Mouse (Mus musculus) ES-CJ7 (cell line): ENCODE measurements around the gene Aif1.
"Not testable (repeated sequence)": the region's sequence is repeated elsewhere in the genome, so short reads cannot be mapped to it uniquely, and the experiment has no call there.

Experiments
- DNase-seq: peaks from one replicate; pipeline ENCODE4 v3.0.0; 2011; ENCODE audit warnings: low read depth, low spot score

Aif1 gene

DNA sequence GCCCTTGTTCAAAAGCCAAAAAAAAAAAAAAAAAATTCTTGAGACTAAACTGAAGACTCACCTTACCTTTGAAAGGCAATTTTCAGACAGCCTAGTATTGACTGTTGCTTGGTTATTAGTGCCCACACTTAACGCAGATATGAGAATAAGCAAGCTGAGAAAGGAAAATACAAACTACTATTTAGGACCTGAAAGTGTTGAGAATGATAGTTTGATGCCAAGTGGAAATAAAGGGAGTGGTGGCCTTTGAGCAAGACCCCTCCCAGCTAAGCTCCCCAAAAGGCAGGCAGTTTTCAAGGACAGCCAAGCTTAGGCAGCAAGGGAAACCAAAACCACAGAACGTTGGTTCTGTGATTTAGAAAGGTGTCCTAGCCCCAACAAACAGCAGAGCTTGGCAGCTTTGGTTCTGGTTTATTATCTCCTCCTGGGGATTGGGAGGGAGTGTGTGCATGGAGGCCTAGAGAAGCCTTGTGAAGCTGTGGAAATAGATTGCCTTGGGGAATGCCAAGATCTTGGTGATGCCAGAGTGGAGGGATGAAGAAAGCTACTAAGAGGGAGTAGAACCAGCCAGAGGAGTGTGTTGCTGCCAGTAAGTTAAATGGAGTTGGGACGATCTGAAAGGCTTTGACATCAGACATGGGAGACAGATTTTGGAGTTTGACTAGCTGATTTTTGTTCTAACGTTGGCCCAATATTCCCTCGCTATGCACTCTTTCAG, 27.8 kb downstream of the Aif1 start:
- no peak for DNase-seq

DNA sequence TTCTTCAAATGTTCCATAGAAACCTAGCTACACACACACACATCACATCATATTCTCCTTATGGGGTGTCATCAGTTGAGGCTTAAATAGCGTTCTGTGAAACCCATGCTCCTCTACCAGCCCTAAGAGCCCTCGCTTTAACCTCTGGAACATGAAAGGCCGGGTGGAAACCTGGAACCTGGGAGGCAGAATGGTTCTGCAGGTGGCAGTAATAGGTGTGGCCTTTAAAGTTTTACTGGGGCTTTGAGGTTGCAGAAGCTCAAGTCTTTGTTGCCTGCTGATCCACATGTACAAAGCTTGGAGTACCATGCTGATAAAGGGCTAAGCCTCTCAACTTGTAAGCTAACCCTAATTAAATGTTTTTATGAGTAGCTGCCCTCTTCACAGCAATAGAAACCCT, 28.5 kb downstream of the Aif1 start:
- DNase-seq: no peak

DNA sequence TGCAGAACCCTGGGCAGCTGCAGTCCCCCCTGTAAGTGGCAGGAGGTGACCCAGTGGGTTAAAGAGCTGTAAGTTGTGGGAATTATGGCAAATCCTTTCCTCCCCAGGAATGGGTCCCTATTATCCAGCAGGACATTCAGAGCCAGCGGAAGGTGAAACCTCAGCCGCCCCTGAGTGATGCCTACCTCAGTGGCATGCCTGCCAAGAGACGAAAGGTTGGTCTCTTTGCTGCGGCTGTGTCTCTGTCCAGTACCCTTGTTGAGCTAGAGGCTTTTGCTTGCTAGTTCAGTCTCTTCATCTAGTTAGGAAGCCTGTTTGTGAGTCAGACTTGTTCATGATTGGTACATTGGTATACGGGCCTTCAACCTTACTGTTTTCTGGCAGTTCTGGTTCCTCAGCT, 29.7 kb downstream of the Aif1 start:
- DNase-seq: no peak

DNA sequence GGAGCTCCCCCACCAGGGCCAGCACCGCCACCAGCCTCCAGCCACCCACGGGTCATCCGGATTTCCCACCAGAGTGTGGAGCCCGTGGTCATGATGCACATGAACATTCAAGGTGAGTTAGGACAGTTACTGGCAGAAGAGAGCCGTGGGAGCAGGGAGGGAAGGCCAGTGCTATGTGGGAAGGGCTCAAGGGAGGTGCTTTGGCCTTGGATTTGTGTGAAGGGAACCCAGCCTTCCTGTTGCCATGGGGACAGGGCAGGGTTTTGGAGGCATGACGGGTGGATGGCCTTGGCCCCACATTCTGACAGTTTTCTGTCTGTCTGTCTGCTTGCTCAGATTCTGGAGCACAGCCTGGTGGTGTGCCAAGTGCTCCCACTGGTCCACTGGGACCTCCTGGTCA, 33.9 kb downstream of the Aif1 start:
- no peak for DNase-seq

DNA sequence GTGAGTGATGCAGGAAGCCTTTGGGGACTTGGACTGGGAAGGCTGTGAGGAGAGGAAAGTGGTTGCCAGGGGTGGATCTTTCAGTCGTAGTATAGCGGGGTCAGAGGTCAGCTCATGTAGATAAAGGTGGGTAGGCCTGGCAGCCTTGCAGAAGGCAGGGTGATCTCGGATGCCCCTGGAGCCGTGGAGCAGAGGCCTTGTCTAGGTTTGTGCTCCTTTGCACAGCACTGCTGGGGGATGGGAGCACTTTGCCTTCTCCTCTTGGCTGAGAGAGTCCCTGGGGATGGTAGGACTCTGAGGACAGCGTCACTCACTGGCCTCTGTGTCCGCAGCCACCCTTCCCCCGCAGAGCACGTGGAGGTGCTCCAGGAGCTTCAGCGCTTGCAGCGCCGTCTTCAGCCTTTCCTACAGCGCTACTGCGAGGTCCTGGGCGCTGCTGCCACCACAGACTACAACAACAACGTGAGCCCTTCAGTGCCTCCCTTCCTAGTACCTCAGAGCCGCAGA, 35.3 kb downstream of the Aif1 start:
- no peak for DNase-seq

DNA sequence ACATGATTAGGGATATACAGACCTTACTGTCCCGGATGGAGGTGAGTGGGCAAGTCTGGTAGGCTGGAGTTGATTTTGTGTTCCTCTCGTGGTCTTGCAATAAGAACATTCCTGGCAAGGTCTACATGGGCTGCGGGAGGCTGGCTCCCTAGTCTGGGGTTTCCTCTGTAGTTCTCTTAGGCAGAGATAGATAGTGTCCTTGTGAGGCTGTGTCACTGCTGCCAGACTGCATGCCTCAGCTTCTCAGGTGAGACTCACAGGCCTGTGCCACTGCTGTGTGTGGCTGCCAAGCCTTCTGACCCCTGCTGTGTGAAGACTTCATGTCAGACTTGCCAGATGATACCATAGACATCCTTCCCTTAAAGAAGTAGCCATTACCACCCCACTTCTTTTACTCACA, 36.6 kb downstream of the Aif1 start:
- DNase-seq: no peak

DNA sequence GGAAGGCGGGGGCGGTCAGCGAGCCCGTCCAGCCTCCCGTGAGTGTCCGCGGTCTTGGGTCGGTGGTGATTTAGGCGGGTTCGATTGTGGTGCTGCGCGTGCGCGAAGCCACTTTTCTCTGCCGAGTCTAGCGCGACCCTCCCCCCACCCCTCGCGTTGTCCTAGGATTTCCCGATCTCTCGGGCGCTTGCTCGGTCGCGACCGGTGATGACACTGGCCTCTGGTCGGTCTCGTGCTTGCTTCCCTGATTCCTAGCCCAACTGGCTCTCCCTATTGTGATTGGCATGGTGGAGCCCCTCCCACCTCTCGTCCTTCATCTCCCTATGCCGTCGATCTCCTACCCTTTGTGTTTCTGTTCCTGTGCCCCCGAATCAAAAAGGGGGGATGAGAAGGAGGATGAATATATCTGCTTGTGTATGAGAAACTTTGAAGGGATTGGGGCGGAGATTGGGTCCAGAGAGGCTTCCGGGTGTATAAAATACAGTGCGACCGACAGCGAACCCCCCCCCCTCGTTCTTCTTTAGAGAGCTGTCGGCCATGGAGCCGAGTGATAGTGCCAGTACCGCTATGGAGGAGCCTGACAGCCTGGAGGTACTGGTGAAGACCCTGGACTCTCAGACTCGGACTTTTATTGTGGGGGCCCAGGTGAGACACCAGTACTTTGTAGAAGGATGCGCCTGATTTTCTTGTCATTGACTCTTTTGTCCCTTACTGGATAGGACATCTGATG, 40.1 kb downstream of the Aif1 start:
- DNase-seq: peak; percentile 85

DNA sequence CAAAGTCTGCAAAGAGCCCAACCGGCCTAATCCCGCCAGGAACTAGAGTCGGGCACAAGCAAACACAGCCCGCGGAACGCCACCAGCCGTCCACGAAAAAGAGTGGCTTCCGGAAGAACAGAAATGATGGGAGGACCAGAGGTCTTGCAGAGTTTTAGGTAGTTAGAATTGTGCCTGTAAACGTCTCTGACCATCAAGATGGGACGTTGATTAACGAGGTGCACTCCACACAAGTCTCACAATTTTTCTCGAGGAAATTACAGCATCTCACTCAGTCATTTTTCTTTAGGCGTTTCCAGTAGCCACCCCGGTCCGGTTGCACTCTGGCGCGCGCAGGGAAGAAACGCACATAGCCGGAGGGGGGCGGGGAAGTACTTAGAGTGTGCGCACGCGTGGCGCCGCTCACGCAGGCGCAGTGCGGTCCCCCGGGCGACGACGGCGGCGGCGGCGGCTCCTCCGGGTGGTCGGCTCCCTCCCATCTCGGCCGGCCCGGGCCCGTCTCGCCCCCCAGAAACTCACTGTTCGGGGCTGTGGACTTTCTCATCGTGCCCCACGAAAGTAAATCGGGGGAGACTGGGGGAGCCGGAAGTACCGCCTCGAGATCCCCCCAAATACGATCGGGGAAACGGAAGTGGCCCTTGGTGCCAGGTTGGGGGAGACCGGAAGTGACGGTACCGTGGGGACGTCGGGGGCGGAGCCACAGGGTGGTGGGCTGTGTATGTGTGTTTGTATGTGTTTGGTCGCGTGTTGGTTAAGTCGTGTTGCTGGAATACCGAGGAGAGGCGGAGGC, 40.9 kb downstream of the Aif1 start, which contains the start of gene Bag6:
Gene Bag6, plus strand, starts transcription at position 378 of the 790 bp plus-strand sequence.
- peak; percentile 96 for DNase-seq

DNA sequence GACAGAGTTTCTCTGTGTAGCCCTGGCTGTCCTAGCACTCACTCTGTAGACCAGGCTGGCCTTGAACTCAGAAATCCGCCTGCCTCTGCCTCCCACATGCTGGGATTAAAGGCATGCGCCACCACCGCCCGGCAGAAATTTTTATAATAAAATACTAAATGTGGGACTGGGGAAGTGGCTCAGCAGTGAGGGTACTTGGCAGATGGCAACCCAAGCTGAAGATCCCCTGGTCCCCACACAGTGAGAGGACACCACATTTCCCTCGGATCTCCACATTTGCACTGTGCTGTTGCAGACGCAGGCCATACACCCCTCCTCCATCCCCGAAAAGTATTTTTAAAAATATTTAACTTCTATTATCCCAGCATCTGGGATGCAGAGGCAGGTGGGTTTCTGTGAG, 42.4 kb downstream of the Aif1 start:
- DNase-seq: no peak

DNA sequence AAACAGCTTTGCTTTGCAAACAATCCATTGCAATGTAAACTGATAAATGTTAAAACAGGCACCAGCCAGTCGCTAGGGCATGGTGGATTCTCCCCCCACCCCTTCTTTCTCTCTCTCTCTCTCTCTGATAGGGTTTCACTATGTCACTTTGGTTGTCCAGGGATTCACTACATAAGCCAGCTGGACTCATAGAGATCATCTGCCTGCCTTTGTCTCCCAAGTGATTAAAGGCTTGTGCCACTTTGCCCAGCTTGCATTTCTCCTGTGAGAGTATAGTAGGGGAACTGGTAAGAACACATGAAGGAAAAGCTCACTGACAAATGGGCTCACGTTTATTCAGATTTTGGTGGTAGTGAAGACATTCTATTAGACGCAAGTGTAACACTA, 43.7 kb downstream of the Aif1 start:
- no peak for DNase-seq

DNA sequence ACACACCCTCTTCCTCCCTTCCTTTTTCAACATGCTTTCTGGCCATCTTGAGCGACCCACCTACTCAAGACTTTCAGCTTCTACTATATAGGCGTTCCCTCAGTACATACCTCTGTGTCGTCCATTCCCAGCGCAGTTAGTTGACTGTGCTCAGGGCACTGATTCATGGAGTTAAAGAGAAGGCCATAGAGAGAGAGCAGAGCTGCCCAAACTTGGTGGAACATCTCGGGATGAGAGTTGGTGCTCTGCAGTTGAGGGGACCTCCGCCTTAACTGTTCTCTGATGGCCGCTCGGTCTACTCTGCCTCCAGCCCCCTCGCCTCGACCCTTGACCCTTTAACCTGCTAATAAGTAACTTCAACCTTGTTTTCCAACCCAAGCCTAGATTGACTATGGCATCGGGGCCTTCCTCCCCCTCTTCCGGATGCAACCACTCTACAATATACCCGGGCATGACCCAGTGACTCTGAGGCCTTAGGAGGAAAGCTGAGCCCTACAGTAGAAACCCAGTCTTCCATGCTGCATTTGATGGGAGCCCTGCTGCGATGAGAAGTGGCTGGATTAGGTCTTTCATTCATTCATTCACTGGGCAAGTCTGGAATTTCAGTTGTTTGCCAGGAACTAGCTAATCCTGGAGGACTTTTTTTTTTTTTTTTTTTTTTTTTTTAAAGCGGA, 44.2 kb downstream of the Aif1 start, which contains the start of gene Apom:
Gene Apom, minus strand, starts transcription at position 551 of the 674 bp plus-strand sequence.
- no peak for DNase-seq

DNA sequence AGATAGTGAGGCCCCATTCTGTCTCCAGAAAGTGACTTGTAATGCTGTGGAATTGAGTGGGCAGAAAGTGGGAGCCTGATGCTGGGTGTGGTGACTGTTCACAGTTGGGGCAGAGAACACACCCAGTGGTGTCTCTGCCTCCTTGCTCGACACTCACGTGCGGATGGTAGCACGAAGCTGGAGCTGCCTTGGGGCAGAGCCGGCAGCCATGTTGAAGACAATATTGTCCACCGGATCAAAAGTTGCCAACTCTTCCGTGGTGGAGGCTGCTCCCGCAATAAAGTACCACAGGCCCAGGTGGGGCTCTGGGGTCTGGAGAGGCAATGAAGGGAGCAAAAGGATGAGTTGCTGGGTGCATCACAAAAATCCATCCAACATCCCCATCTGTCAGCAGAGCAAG, 44.8 kb downstream of the Aif1 start:
- DNase-seq: no peak

DNA sequence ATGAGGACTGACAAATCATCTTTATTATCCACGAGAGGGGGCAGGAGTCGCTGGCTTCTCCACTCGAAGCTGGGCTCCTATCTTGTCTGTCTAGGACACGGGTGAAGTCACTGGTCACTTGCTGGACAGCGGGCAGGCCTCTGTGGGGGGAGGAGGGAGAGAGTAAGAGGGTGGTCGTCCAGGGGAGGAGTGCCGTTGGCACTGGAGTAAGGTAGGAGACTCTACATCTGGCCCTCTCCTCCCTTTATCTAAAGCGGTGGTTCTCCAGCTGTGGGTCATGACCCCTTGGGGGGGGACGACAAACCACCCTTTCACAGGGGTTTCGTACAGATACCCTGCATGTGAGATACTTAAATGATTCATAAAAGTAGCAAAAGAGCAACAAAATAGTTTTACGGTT, 46.9 kb downstream of the Aif1 start:
- no peak for DNase-seq

DNA sequence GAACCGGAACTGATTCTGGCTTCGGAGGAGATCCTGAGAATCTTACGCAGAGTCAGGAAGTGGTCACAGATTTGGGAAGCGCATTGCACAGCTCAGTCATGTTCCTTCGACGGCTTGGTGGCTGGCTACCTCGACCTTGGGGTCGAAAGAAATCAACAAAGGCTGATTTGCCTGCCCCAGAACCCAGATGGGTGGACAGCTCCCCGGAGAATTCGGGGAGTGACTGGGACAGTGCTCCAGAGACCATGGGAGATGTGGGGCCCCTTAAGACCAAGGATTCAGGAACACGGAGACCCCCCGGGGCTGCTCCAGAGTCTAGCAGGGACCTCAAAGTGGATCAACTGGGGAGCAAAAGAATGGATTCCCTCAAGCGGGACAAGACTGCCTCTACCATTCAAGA, 48.9 kb downstream of the Aif1 start:
- DNase-seq: no peak

DNA sequence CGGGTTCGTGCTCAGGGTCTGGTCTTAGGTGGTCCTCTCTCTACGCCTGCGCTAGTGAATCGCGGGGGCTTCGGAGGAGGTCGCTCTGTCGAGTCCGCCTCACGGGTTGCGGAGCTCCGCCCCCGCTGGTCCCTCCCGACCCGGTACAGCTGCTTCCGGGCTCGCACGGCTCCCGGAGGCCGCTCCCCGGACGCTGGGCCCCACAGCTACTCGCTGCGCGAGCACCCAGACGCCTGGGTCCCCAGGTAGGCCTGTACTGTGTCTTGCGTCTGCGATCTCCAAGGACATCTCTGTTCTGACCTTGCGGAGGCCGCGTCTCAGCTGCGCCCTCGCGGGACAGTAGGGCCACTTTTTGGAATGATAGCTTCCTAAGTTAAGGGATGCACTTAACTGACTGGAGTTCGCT, 49.7 kb downstream of the Aif1 start, which contains the start of gene D17H6S53E:
Gene D17H6S53E, plus strand, starts transcription at position 168 of the 406 bp plus-strand sequence.
- peak; percentile 41 for DNase-seq

DNA sequence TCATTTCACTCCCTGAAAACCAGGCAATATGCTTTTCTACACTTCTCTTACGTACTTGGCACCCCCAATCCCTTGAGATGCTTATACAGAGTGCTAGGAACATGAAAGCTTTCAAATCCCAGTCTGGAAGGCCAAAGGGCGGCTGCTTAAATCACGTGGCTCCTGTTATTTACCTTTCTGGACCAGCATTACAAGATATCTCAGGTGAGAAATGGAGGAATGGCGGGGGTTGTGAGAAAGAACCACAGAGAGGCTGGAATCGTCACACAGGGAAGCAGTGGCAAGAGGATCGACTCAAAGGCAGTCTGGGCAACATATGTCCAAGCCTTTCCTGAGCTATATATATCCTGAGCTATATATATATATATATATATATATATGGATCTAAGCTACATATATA, 50.3 kb downstream of the Aif1 start:
- DNase-seq: no peak

DNA sequence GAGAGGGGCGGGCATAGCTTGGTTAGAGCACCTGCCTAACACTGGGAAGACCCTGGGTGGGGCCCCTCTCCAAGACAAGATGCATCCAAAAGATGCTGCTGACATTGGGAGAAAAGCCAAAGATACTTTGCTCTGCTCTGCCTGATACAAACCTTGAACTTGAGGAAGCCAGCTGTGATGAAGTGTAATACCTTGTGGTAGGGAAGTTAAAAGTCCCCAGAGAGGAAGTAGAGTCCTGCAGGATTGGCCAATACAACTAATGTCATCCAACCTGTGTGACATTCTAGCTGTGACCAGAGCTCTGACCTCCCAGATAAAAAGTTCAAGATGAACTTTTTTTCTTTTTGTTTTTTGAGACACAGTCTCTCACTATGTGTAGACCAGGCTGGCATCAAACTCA, 50.8 kb downstream of the Aif1 start:
- DNase-seq: no peak

DNA sequence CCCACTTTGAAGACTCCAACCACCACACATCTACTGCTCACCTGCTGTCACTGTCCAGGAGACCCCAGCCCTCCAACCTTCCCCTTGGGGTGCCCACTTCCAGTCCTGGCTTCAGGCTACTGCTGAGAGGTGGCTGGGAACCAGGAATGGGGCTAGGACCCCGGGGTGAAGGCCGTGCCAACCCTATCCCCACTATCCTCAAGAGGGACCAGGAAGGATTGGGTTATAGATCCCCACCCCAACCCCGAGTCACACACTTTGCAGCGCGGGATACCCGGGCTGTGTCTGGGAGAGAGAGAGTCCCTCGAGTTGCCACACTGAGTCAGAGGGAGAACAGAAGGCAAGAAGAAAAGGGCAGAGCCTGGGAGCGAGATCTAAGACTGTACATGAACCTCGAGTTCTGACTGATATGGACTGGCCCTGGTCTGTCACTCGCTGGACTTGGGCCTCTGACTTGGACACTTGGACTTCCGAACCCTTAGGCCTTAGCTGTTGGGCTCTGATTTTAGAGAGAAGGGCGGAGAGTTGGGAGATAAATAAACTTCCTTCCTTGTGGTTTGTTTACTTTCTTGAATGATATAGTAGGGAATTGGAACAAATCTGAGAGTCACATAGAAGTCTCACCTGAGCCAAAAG, 51.5 kb downstream of the Aif1 start:
- not testable (repeated sequence) for DNase-seq

DNA sequence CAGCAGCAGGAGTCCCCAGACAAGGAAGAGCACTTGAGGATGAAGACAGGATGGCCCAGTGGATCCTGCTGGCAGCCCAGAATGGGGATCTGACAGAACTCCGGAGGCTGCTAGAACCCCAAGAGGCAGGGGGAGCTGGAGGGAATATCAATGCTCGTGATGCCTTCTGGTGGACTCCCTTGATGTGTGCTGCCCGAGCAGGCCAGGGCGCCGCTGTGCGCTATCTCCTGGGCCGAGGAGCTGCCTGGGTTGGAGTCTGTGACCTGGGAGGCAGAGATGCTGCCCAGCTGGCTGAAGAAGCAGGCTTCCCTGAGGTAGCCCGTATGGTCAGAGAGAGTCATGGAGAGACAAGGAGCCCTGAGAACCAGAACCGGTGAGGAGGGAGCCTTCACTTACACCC, 52.6 kb downstream of the Aif1 start:
- not testable (repeated sequence) for DNase-seq

DNA sequence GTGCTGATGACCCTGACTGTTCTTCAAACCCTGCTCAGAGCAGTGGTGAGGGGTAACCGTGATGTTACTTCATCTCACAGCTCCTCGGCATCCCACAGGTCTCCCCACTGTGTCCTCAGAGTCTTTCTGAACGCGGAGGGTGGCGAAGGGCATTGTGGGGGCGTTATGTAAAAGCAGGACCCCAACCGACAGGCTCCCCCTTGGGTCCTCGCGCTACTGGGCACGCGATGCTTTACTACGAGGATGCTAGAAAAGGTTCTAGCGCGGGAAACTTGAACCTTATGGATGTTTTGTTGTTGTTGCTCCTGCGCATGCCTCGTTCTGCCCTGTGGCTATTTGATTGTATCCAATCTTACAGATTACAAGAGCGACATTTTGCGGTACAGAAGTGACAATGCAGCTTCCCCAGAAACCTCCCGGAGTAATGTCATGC, 54.0 kb downstream of the Aif1 start, which contains the start of gene Csnk2b:
Gene Csnk2b, minus strand, starts transcription at position 183 of the 433 bp plus-strand sequence.
- DNase-seq: peak; percentile 78
